Mouse (Mus musculus) lung, embryonic 16.5 days (tissue): ENCODE data around the gene Ppp2r5d. TPM values are rescaled to one million over a fixed set of nuclear protein-coding genes. Genes with fewer than 3 reads are reported as not detected.

Experiments
- ATAC-seq: fragments of 200-750 bp; cut with Nextera tagmentation; 2 replicates; pipeline ENCODE4 v1.8.0; 2017; ENCODE audit warnings: low read depth, mild to moderate bottlenecking, moderate library complexity
- H3K27ac ChIP-seq: fragments of 300-500 bp; sonication (generic); 2 replicates; pipeline ENCODE4 v1.5.1; 2014; ENCODE audit warnings: mild to moderate bottlenecking, control low read depth, low read length
- H3K27me3 ChIP-seq: fragments of 300-500 bp; sonication (generic); 2 replicates; pipeline ENCODE4 v1.6.1; 2014; ENCODE audit warnings: low read depth, low read length, mixed read lengths; ENCODE audit not compliant: control insufficient read depth, insufficient read depth
- H3K36me3 ChIP-seq: fragments of 300-500 bp; sonication (generic); 2 replicates; pipeline ENCODE4 v1.6.1; 2014; ENCODE audit warnings: low read length; ENCODE audit not compliant: control insufficient read depth, insufficient read depth
- H3K4me1 ChIP-seq: fragments of 300-500 bp; sonication (generic); replicated peaks from 2 replicates; pipeline ENCODE4 v1.6.1; 2014; ENCODE audit warnings: low read length, mixed read lengths; ENCODE audit not compliant: control insufficient read depth, insufficient read depth
- H3K4me2 ChIP-seq: fragments of 300-500 bp; sonication (generic); 2 replicates; pipeline ENCODE4 v1.6.1; 2014; ENCODE audit warnings: low read depth, low read length, control low read depth
- H3K4me3 ChIP-seq: fragments of 300-500 bp; sonication (generic); 2 replicates; pipeline ENCODE4 v1.5.1; 2014; ENCODE audit warnings: mild to moderate bottlenecking, low read length, control low read depth
- H3K9ac ChIP-seq: fragments of 300-500 bp; sonication (generic); 2 replicates; pipeline ENCODE4 v1.6.1; 2014; ENCODE audit warnings: low read length, control low read depth
- H3K9me3 ChIP-seq: fragments of 300-500 bp; sonication (generic); 2 replicates; pipeline ENCODE4 v1.6.1; 2016; ENCODE audit warnings: low read length; ENCODE audit not compliant: control insufficient read depth
- WGBS: fragments of 180-500 bp; shearing (Covaris S2); extraction: QIAGEN DNeasy Blood & Tissue Kit; methylation state at CpG from one replicate; pipeline ENCODE4 v1.1.7; 2014; 5-methylcytosine and 5-hydroxymethylcytosine counted together
- polyA plus RNA-seq: library from polyadenylated mRNA; unstranded; fragments of >200 nt; fragmentation: Nextera tagmentation; extraction: Ambion mirVana; gene quantifications from 2 replicates; pipeline ENCODE4 v1.2.1, GENCODE M21; 2015

Ppp2r5d gene
- polyA plus RNA-seq, 1 experiment from 2014 or later: 94.7 TPM

- Histone ChIP-seq H3K36me3 (peaks cover 5% of the 10 kb centered on the region; the same call in 1 of the 2 replicates), H3K4me1 (peaks cover 15% of the 10 kb centered on the region), H3K27me3 (no peaks in the 10 kb centered on the region), H3K4me3 (no peak overlapping the region), H3K4me2 (no peak overlapping the region), H3K27ac (no peak overlapping the region), H3K9ac (no peak overlapping the region), H3K9me3 (no peaks in the 10 kb centered on the region)
- 89% methylated on average over 6 of the region's 6 CpGs for WGBS
- ATAC-seq: no peak
Measured at GRCm38 (mm10) chr17:46698515-46698914, 6.4 kb downstream of the Ppp2r5d start.

DNA sequence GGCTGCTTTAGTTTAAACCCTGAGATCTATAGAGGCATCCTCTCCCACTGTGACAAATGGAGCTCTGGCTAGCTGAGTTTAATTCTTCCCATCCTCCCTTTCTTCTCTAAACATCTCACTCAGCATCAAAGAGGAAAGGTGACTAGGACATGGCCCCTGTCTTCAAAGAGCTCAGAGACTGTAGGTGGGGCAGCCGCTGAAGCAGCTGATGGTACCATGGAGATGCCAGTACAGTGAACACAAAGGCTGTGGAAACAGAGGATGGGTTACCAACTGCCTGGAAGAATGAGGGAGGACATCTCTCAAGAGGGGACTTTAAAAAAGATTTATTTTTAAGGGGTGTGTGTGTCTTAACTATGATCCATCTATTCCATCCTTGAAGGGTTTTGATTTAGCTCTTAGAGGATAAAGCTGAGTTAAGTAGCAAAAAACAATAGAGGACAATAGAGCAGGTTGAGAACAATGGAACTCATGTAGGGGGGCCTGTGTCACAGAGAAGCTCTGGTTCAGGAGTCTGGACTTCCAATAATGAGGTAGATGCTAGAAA is 10.3 kb downstream of the Ppp2r5d start:
- Histone ChIP-seq H3K27me3 (no peaks in the 10 kb centered on the region), H3K4me3 (no peak overlapping the region), H3K36me3 (peaks cover under 1% of the 10 kb centered on the region; the same call in 1 of the 2 replicates), H3K27ac (no peak overlapping the region), H3K9ac (no peak overlapping the region), H3K9me3 (no peaks in the 10 kb centered on the region), H3K4me2 (no peak overlapping the region), H3K4me1 (no peaks in the 10 kb centered on the region)
- no peak for ATAC-seq
- WGBS: 56% methylated on average over 1 of the region's 1 CpGs

DNA sequence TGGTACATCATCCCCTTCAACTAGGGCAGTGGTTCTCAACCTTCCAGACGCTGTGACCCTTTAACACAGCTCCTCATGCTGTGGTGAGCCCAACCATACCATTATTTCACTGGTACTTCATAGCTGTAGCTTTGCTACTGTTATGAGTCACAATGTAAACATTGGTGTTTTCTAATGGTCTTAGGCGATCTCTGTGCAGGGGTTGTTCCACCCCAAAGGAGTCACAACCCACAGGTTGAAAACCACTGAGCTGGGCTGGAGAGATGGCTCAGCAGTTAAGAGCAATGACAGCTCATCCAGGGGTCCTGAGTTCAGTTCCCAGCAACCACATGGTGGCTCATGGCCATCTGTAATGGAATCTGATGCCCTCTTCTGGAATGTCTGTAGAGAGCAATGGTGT is 13.5 kb downstream of the Ppp2r5d start:
- H3K27ac ChIP-seq: no peak overlapping the region
- no peak overlapping the region for H3K4me3 ChIP-seq
- no peak for ATAC-seq
- 78% methylated on average over 2 of the region's 2 CpGs for WGBS
- no peak overlapping the region for H3K4me2 ChIP-seq
- no peak overlapping the region for H3K9ac ChIP-seq
- H3K27me3 ChIP-seq: no peaks in the 10 kb centered on the region
- no peaks in the 10 kb centered on the region for H3K4me1 ChIP-seq
- no peaks in the 10 kb centered on the region for H3K9me3 ChIP-seq
- H3K36me3 ChIP-seq: peaks cover 8% of the 10 kb centered on the region; the same call in 1 of the 2 replicates

- H3K4me3 ChIP-seq: no peak overlapping the region
- 82% methylated on average over 12 of the region's 12 CpGs for WGBS
- H3K9ac ChIP-seq: no peak overlapping the region
- no peak overlapping the region for H3K4me2 ChIP-seq
- no peak for ATAC-seq
- peaks cover 13% of the 10 kb centered on the region; the same call in 1 of the 2 replicates for H3K36me3 ChIP-seq
- H3K9me3 ChIP-seq: no peaks in the 10 kb centered on the region
- no peaks in the 10 kb centered on the region for H3K27me3 ChIP-seq
- no peaks in the 10 kb centered on the region for H3K4me1 ChIP-seq
- no peak overlapping the region for H3K27ac ChIP-seq
Measured at GRCm38 (mm10) chr17:46690665-46691064, 14.2 kb downstream of the Ppp2r5d start.

GRCm38 (mm10) chr17:46685913-46686312 is 19.0 kb downstream of the Ppp2r5d start:
- H3K4me2 ChIP-seq: no peak overlapping the region
- H3K9me3 ChIP-seq: no peaks in the 10 kb centered on the region
- H3K36me3 ChIP-seq: peaks cover 40% of the 10 kb centered on the region
- peaks cover 7% of the 10 kb centered on the region for H3K4me1 ChIP-seq
- ATAC-seq: no peak
- H3K27me3 ChIP-seq: no peaks in the 10 kb centered on the region
- no peak overlapping the region for H3K4me3 ChIP-seq
- no peak overlapping the region for H3K9ac ChIP-seq
- no peak overlapping the region for H3K27ac ChIP-seq
- WGBS: 90% methylated on average over 6 of the region's 6 CpGs

- peaks cover 40% of the 10 kb centered on the region for H3K36me3 ChIP-seq
- H3K4me3 ChIP-seq: no peak overlapping the region
- no peaks in the 10 kb centered on the region for H3K9me3 ChIP-seq
- ATAC-seq: no peak
- H3K27me3 ChIP-seq: no peaks in the 10 kb centered on the region
- H3K27ac ChIP-seq: no peak overlapping the region
- H3K9ac ChIP-seq: no peak overlapping the region
- H3K4me1 ChIP-seq: peaks cover 21% of the 10 kb centered on the region
- no peak overlapping the region for H3K4me2 ChIP-seq
- 82% methylated on average over 16 of the region's 16 CpGs for WGBS
Measured at GRCm38 (mm10) chr17:46682654-46683389, 22.1 kb downstream of the Ppp2r5d start.

DNA sequence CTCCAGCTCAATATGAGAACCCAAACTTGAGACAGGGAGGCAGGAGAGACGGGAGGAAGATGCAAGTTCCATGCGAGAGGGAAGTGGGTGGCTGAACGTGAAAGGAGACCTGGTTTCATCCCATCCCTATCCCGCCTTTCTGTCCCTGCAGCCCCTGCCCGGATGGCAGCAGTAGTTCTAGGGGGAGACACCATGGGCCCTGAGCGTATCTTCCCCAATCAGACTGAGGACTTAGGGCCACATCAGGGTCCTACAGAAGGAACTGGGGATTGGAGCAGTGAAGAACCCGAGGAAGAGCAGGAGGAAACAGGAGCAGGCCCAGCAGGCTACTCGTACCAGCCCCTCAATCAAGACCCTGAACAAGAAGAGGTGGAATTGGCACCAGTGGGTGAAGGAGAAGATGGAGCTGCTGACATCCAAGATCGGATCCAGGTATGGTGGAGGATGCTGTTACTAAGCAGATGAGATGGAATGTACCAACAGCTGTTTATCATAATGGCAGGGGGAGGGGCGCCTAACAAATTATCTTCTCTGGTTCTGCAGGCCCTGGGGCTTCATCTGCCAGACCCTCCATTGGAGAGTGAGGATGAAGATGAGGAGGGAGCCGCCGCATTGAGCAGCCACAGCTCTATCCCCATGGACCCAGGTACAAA is 23.3 kb downstream of the Ppp2r5d start:
- 22% methylated on average over 12 of the region's 12 CpGs for WGBS
- no peaks in the 10 kb centered on the region for H3K9me3 ChIP-seq

GRCm38 (mm10) chr17:46680760-46681373 is 24.0 kb downstream of the Ppp2r5d start, which contains the start of gene Klhdc3:
TSS of gene Klhdc3 (minus strand) at chr17:46680914.
- no peaks in the 10 kb centered on the region for H3K9me3 ChIP-seq
- H3K4me3 ChIP-seq: peak within 1 kb of the TSS; percentile 71
- H3K36me3 ChIP-seq: peaks cover 44% of the 10 kb centered on the region
- H3K27ac ChIP-seq: peak within 1 kb of the TSS; percentile 88
- ATAC-seq: peak; percentile 99
- H3K27me3 ChIP-seq: no peaks in the 10 kb centered on the region
- under 1% methylated on average over 49 of the region's 49 CpGs for WGBS
- peak within 1 kb of the TSS; percentile 88 for H3K4me2 ChIP-seq
- H3K4me1 ChIP-seq: peaks cover 21% of the 10 kb centered on the region
- peak within 1 kb of the TSS; percentile 74 for H3K9ac ChIP-seq

More for the DNA sequence above, 23.3 kb downstream of the Ppp2r5d start:
- Histone ChIP-seq H3K4me3 (peak overlapping the region; percentile 71), H3K27ac (peak overlapping the region; percentile 62; the same call in 1 of the 2 replicates), H3K27me3 (no peaks in the 10 kb centered on the region), H3K9ac (peak overlapping the region; percentile 73), H3K4me1 (peaks cover 21% of the 10 kb centered on the region), H3K4me2 (peak overlapping the region; percentile 88), H3K36me3 (peaks cover 42% of the 10 kb centered on the region)
- ATAC-seq: no peak
